Mouse (Mus musculus): Measurements from ENCODE around the gene Amh.
A peak's percentile ranks its signal among the peaks of the same experiment; 100 is the strongest.

The Amh gene

GRCm38 (mm10) chr10:80856908-80857307 is 51.9 kb downstream of the Amh start:
- DNase-seq (ENCODE audit: low spot score in 2 of 2): peak; percentile 73 to 82

Data from spleen, postnatal 4 days (tissue).